In the genomic region with DNA sequence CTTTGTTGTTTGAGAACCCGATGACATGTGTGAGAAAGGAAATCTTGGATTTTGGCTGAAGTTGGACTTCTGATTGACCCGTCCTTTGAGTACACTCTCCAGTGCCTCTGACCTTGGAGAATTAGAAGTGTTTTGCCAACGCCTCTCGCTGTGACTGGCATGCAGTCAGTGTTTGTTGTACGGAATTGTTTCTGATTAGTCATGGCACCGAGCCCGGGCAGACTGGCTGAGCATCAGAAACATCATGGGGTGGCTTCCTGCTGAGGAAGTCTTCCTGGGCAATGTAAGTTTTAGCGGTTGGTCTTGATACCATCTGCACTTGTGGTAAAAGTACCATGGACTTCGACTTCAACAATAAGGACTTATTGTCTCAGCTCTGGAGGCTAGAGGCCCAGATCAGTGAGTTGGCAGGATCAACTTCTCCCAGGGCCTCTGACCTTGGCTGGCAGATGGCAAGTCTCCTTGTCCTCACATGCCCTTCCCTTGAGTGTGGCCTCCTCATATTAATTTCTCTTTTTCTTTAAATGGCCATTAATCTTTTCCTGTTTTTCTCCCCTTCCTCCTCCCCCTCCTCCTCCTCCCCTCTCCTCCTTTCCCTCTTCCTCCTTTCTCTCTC, we compare ENCODE assay signal across 10 mouse cellular contexts. TPM values are rescaled to one million over a fixed set of nuclear protein-coding genes. Genes with fewer than 3 reads are reported as not detected.
A peak's percentile ranks its signal among the peaks of the same experiment; 100 is the strongest.
DNase-seq lines count a peak whose midpoint lies in the region; ATAC-seq and TF ChIP-seq lines count a peak whose summit lies in the region.
"Had no signal": no experiment of that assay in that cellular context is flagged by ENCODE, and none has a peak within 500 bp of the region (broad histone marks: within the 10 kb centered on the region; RNA-seq: fewer than 3 reads in every experiment).

No protein-coding gene starts in this region.

- no peaks in the 10 kb centered on the region for H3K9me3 ChIP-seq in hindbrain, embryonic 13.5 days
- no peaks in the 10 kb centered on the region for H3K9me3 ChIP-seq in hindbrain, embryonic 12.5 days (replicated peaks)
- no peaks in the 10 kb centered on the region for H3K9me3 ChIP-seq in hindbrain, postnatal 0 days (ENCODE audit: low read length)

- DNase-seq in adrenal gland, postnatal 10 days, result peak; percentile 67
- peak; percentile 58 to 60 for DNase-seq in cerebellum, postnatal 36 days
- peak; percentile 83 for DNase-seq in hindbrain, postnatal 0 days (ENCODE audit: low spot score)
- peak; percentile 38 for DNase-seq in right cerebral cortex, postnatal 14 days
- no peak for DNase-seq in thymus, postnatal 14 days
- DNase-seq in urinary bladder, adult 18-20 months (ENCODE audit: low spot score in 2 of 2), result no peak
- DNase-seq: lung, embryonic 14.5 days had no signal

- H3K4me2 ChIP-seq in hindbrain, embryonic 13.5 days, result no peak overlapping the region
- H3K4me2 ChIP-seq in hindbrain, embryonic 12.5 days (replicated peaks), result no peak overlapping the region
- H3K4me2 ChIP-seq in hindbrain, postnatal 0 days (ENCODE audit: low read depth, low read length), result no peak overlapping the region
- H3K4me2 ChIP-seq: lung, embryonic 14.5 days had no signal

- ATAC-seq in hindbrain, embryonic 13.5 days (ENCODE audit: low FRiP score), result peak; percentile 87
- ATAC-seq in hindbrain, embryonic 12.5 days (ENCODE audit: low FRiP score), result no peak
- ATAC-seq in hindbrain, postnatal 0 days, result peak; percentile 95

- H3K36me3 ChIP-seq in hindbrain, embryonic 13.5 days, result no peaks in the 10 kb centered on the region
- no peaks in the 10 kb centered on the region for H3K36me3 ChIP-seq in hindbrain, embryonic 12.5 days
- no peaks in the 10 kb centered on the region for H3K36me3 ChIP-seq in hindbrain, postnatal 0 days (ENCODE audit: insufficient read depth, low read length)

- TF ChIP-seq CTCF in hindbrain, postnatal 0 days (IDR thresholded peaks at IDR 0.05; ENCODE audit: low read depth), result no peak

- H3K27me3 ChIP-seq in hindbrain, embryonic 13.5 days, result no peaks in the 10 kb centered on the region
- H3K27me3 ChIP-seq in hindbrain, embryonic 12.5 days, result no peaks in the 10 kb centered on the region
- no peaks in the 10 kb centered on the region for H3K27me3 ChIP-seq in hindbrain, postnatal 0 days (ENCODE audit: insufficient read depth, low read length)

- no peak overlapping the region for H3K4me3 ChIP-seq in hindbrain, embryonic 13.5 days
- H3K4me3 ChIP-seq in hindbrain, embryonic 12.5 days, result no peak overlapping the region
- H3K4me3 ChIP-seq in hindbrain, postnatal 0 days (ENCODE audit: low read length), result no peak overlapping the region

- no peaks in the 10 kb centered on the region for H3K4me1 ChIP-seq in hindbrain, embryonic 13.5 days (replicated peaks)
- H3K4me1 ChIP-seq in hindbrain, embryonic 12.5 days, result no peaks in the 10 kb centered on the region
- H3K4me1 ChIP-seq in hindbrain, postnatal 0 days (ENCODE audit: insufficient read depth, low read length), result 0 out of 2 replicates have a peak, but pooled peaks cover 4% of the 10 kb centered on the region

- no peak overlapping the region for H3K9ac ChIP-seq in hindbrain, embryonic 13.5 days
- H3K9ac ChIP-seq in hindbrain, embryonic 12.5 days, result no peak overlapping the region
- H3K9ac ChIP-seq in hindbrain, postnatal 0 days (replicated peaks; ENCODE audit: low read length), result no peak overlapping the region
- H3K9ac ChIP-seq: lung, embryonic 14.5 days had no signal

- WGBS in hindbrain, embryonic 13.5 days, result 39% methylated on average over 9 of the region's 9 CpGs
- 41% methylated on average over 9 of the region's 9 CpGs for WGBS in hindbrain, embryonic 12.5 days
- 22% methylated on average over 9 of the region's 9 CpGs for WGBS in hindbrain, postnatal 0 days

- no peak overlapping the region for H3K27ac ChIP-seq in hindbrain, embryonic 13.5 days
- H3K27ac ChIP-seq in hindbrain, embryonic 12.5 days, result no peak overlapping the region
- H3K27ac ChIP-seq in hindbrain, postnatal 0 days, result no peak overlapping the region

RNA-seq across cellular contexts. Expression of gene Gm21750, which starts 28.3 kb away (rescaled TPM):
- not detected in 2 replicates for polyA plus RNA-seq in hindbrain, embryonic 13.5 days (2015; fragmentation: Nextera tagmentation; extraction: Ambion mirVana)
- polyA plus RNA-seq in hindbrain, embryonic 12.5 days (2016; fragmentation: Nextera tagmentation; extraction: Ambion mirVana), result not detected in 2 replicates
- total RNA-seq in adrenal gland, postnatal 10 days (2021), result not detected
- not detected in 2 replicates for total RNA-seq in hindbrain, postnatal 0 days (2014; rRNA removed)
- not detected in 2 replicates for polyA plus RNA-seq in hindbrain, postnatal 0 days (2015; fragmentation: Nextera tagmentation; extraction: Ambion mirVana)
- total RNA-seq: ES-E14 had no signal
- polyA plus RNA-seq: lung, embryonic 14.5 days had no signal

Comparison
In these comparisons a context has a peak if more than half of its experiments do, and no peak if none do; other contexts are left out.
1. DNase-seq: peak in adrenal gland, postnatal 10 days (single experiment), cerebellum, postnatal 36 days (2 of 2), hindbrain, postnatal 0 days (single experiment) and right cerebral cortex, postnatal 14 days (single experiment); none in thymus, postnatal 14 days (single experiment) and urinary bladder, adult 18-20 months (0 of 2).